Mouse (Mus musculus): ENCODE data around the gene Ywhah.

- no peak for TF ChIP-seq CTCF (conservative IDR thresholded peaks at IDR 0.05 in 1 of 2, IDR thresholded peaks at IDR 0.05 in 1 of 2; ENCODE audit: low read depth in 2 of 2, low read length in 2 of 2)
- TF ChIP-seq POLR2A (IDR thresholded peaks at IDR 0.05; ENCODE audit: low read depth, low read length) = no peak
- no peak for TF ChIP-seq BHLHE40 (IDR thresholded peaks at IDR 0.05; ENCODE audit: low read depth, low read length)
- no peak for TF ChIP-seq ZNF384 (IDR thresholded peaks at IDR 0.05; ENCODE audit: low read depth, low read length)
- TF ChIP-seq MAFK (IDR thresholded peaks at IDR 0.05; ENCODE audit: insufficient replicate concordance, low read length) = no peak
- TF ChIP-seq MAZ (IDR thresholded peaks at IDR 0.05; ENCODE audit: low read depth, low read length) = no peak
- no peak for TF ChIP-seq JUND (conservative IDR thresholded peaks at IDR 0.05; ENCODE audit: low read depth, low read length)
- TF ChIP-seq ELF1 (IDR thresholded peaks at IDR 0.05; ENCODE audit: low read depth, low read length) = no peak
- no peak for TF ChIP-seq EP300 (IDR thresholded peaks at IDR 0.05; ENCODE audit: low read length)
- TF ChIP-seq ZKSCAN1 (IDR thresholded peaks at IDR 0.05; ENCODE audit: borderline replicate concordance, low read depth, low read length) = no peak
Observed at GRCm38 (mm10) chr5:33045316-33045705, 26.7 kb downstream of the Ywhah start.

All from CH12.LX (cell line).